23 mouse cellular contexts compared by ENCODE assay signal in genomic region chr11:75793351-75793750, GRCm38 (mm10). TPM values are rescaled to one million over a fixed set of nuclear protein-coding genes. Genes with fewer than 3 reads are reported as not detected.
"Had no signal": no experiment of that assay in that cellular context is flagged by ENCODE, and none has a peak within 500 bp of the region (broad histone marks: within the 10 kb centered on the region; RNA-seq: fewer than 3 reads in every experiment).

No protein-coding gene starts in this region.

- DNase-seq: liver, embryonic 13.5 days; liver, postnatal 0 days; lung, adult 2 months; lung, postnatal 14 days; lung, postnatal 36 days; right cerebral cortex, postnatal 14 days; thymus, adult 2 months; thymus, postnatal 25 days; thymus, postnatal 4 days had no signal

- H3K4me2 ChIP-seq: liver, embryonic 13.5 days; liver, embryonic 15.5 days; lung, embryonic 15.5 days; midbrain, embryonic 11.5 days; neural tube, embryonic 13.5 days had no signal

- H3K36me3 ChIP-seq: liver, embryonic 13.5 days; liver, embryonic 15.5 days; lung, embryonic 15.5 days; midbrain, embryonic 13.5 days; midbrain, embryonic 15.5 days; neural tube, embryonic 13.5 days; neural tube, embryonic 15.5 days; stomach, embryonic 15.5 days had no signal

- ATAC-seq: liver, postnatal 0 days; lung, postnatal 0 days; midbrain, embryonic 13.5 days; midbrain, embryonic 15.5 days had no signal

- H3K9me3 ChIP-seq: liver, embryonic 13.5 days; liver, embryonic 15.5 days; lung, embryonic 15.5 days; midbrain, embryonic 13.5 days; midbrain, embryonic 15.5 days; neural tube, embryonic 13.5 days; neural tube, embryonic 15.5 days; stomach, embryonic 15.5 days had no signal

- H3K4me3 ChIP-seq: liver, embryonic 13.5 days; liver, embryonic 15.5 days; lung, embryonic 15.5 days; megakaryocyte, embryonic 14.5 days; midbrain, embryonic 13.5 days; midbrain, embryonic 15.5 days; myocyte; neural tube, embryonic 13.5 days; stomach, embryonic 15.5 days had no signal

- H3K27ac ChIP-seq: liver, embryonic 13.5 days; liver, embryonic 15.5 days; lung, embryonic 15.5 days; macrophage; midbrain, embryonic 13.5 days; midbrain, embryonic 15.5 days; neural tube, embryonic 13.5 days; neural tube, embryonic 15.5 days; stomach, embryonic 15.5 days; stomach, postnatal 0 days had no signal

- H3K9ac ChIP-seq: liver, embryonic 13.5 days; liver, embryonic 15.5 days; liver, postnatal 0 days; lung, embryonic 15.5 days; midbrain, embryonic 13.5 days; midbrain, embryonic 15.5 days; neural tube, embryonic 13.5 days; neural tube, embryonic 15.5 days; stomach, embryonic 15.5 days had no signal

RNA-seq across cellular contexts. Expression of gene Doc2b, which starts 2.5 kb away (rescaled TPM):
- total RNA-seq: megakaryocyte progenitor cell, adult 5-6 weeks had no signal
- polyA plus RNA-seq: liver, postnatal 0 days; macrophage had no signal
